Mouse (Mus musculus): ENCODE results near the gene Atp6v0a4. TPM values are rescaled to one million over a fixed set of nuclear protein-coding genes. Genes with fewer than 3 reads are reported as not detected.

Atp6v0a4 gene
- polyA plus RNA-seq, 1 experiment from 2014 or later: not detected

GRCm38 (mm10) chr6:38139086-38139485 lies 14.7 kb upstream of the Atp6v0a4 start:
- H3K4me2 ChIP-seq (ENCODE audit: low read depth, low read length): no peak overlapping the region
- H3K9me3 ChIP-seq (replicated peaks; ENCODE audit: control insufficient read depth, low read length): no peaks in the 10 kb centered on the region
- H3K4me1 ChIP-seq (ENCODE audit: control insufficient read depth, insufficient read depth, low read length): no peaks in the 10 kb centered on the region
- no peaks in the 10 kb centered on the region for H3K27me3 ChIP-seq (ENCODE audit: control insufficient read depth, insufficient read depth, low read length)
- WGBS: 94% methylated on average over 3 of the region's 3 CpGs
- H3K27ac ChIP-seq (replicated peaks; ENCODE audit: low read depth, low read length): no peak overlapping the region
- H3K9ac ChIP-seq (replicated peaks; ENCODE audit: low read length): no peak overlapping the region
- H3K4me3 ChIP-seq (ENCODE audit: low read depth, low read length): no peak overlapping the region
- H3K36me3 ChIP-seq (replicated peaks; ENCODE audit: control insufficient read depth, insufficient read depth, low read depth, low read length): peaks cover 3% of the 10 kb centered on the region; the same call in 1 of the 2 replicates
- DNase-seq (ENCODE audit: low spot score) (no peak), ATAC-seq (replicated peaks; ENCODE audit: insufficient number of reproducible peaks, low FRiP score, low TSS enrichment, low read depth) (no peak)

DNA sequence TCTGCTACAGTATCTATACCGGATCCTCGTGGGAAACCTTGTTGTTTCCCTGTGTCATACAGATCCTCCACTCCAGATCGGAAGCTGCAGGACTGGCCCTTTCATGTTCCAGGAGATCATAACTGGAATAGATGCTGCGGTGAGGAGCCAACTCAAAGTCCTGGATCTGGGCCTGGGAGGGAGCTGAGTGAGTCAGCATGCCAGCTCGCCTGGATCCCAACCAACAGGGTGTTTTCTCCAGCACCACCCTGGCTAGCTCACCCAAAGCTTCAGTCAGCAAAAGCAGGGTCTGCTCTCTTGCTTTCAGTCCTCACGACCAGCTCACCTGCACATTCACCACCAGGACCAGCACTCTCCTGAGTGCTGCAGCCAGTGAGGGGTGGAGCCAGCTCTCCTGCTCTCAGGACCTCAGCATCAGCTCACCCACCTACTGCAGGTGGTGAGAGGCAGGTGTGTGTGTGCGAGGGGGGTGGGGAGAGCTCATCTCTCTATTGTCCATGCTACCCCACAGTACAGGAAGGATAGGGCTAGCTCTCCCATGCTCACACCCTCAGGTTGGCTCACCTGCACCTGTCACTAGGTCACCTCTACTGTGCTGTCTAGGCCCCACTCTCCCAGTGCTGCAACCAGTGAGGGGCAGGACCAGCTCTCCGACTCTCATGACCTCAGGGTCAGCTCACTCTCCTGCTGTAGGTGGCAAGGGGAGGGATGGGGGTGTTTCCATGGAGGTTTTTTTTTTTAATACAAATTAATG lies 10.6 kb upstream of the Atp6v0a4 start:
- 84% methylated on average over 8 of the region's 8 CpGs for WGBS

DNA sequence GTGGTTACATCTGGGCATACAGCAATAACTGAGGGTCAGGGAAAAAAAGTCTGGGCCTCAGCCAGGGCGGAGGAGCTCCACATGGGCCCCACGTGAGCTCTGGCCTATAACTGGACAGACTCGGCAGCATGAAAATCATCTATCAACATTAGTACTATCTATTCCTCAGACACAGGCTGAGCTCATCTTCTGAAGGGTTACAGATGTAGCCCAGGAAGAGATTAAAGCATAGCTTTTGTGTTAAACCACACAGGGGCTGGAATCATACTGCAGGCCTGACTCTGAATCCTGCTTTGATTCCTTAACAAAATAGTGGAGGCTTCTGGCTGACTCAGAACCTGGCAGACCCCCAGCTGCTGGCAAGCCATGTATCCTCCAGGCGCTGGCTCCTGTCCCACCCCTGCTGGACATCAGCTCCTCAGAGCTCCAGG lies 7.4 kb upstream of the Atp6v0a4 start:
- Histone ChIP-seq H3K36me3 (replicated peaks; ENCODE audit: control insufficient read depth, insufficient read depth, low read depth, low read length) (no peaks in the 10 kb centered on the region; the same call in 1 of the 2 replicates), H3K9ac (replicated peaks; ENCODE audit: low read length) (no peak overlapping the region), H3K4me2 (ENCODE audit: low read depth, low read length) (no peak overlapping the region), H3K27me3 (ENCODE audit: control insufficient read depth, insufficient read depth, low read length) (no peaks in the 10 kb centered on the region), H3K27ac (replicated peaks; ENCODE audit: low read depth, low read length) (no peak overlapping the region), H3K9me3 (replicated peaks; ENCODE audit: control insufficient read depth, low read length) (no peaks in the 10 kb centered on the region), H3K4me3 (ENCODE audit: low read depth, low read length) (no peak overlapping the region), H3K4me1 (ENCODE audit: control insufficient read depth, insufficient read depth, low read length) (no peaks in the 10 kb centered on the region)
- WGBS: 82% methylated on average over 4 of the region's 4 CpGs
- ATAC-seq (replicated peaks; ENCODE audit: insufficient number of reproducible peaks, low FRiP score, low TSS enrichment, low read depth) (no peak), DNase-seq (ENCODE audit: low spot score) (no peak)

More for the DNA sequence above, 10.6 kb upstream of the Atp6v0a4 start:
- no peak overlapping the region for H3K27ac ChIP-seq (replicated peaks; ENCODE audit: low read depth, low read length)
- no peak for ATAC-seq (replicated peaks; ENCODE audit: insufficient number of reproducible peaks, low FRiP score, low TSS enrichment, low read depth)
- no peaks in the 10 kb centered on the region for H3K27me3 ChIP-seq (ENCODE audit: control insufficient read depth, insufficient read depth, low read length)
- no peaks in the 10 kb centered on the region; the same call in 1 of the 2 replicates for H3K36me3 ChIP-seq (replicated peaks; ENCODE audit: control insufficient read depth, insufficient read depth, low read depth, low read length)
- H3K9me3 ChIP-seq (replicated peaks; ENCODE audit: control insufficient read depth, low read length): no peaks in the 10 kb centered on the region
- H3K9ac ChIP-seq (replicated peaks; ENCODE audit: low read length): no peak overlapping the region
- H3K4me2 ChIP-seq (ENCODE audit: low read depth, low read length): no peak overlapping the region
- no peaks in the 10 kb centered on the region for H3K4me1 ChIP-seq (ENCODE audit: control insufficient read depth, insufficient read depth, low read length)
- DNase-seq (ENCODE audit: low spot score): no peak
- no peak overlapping the region for H3K4me3 ChIP-seq (ENCODE audit: low read depth, low read length)

GRCm38 (mm10) chr6:38129883-38130282 lies 5.5 kb upstream of the Atp6v0a4 start:
- Histone ChIP-seq H3K27me3 (ENCODE audit: control insufficient read depth, insufficient read depth, low read length) (no peaks in the 10 kb centered on the region), H3K9me3 (replicated peaks; ENCODE audit: control insufficient read depth, low read length) (no peaks in the 10 kb centered on the region), H3K36me3 (replicated peaks; ENCODE audit: control insufficient read depth, insufficient read depth, low read depth, low read length) (no peaks in the 10 kb centered on the region; the same call in 1 of the 2 replicates), H3K9ac (replicated peaks; ENCODE audit: low read length) (no peak overlapping the region), H3K27ac (replicated peaks; ENCODE audit: low read depth, low read length) (no peak overlapping the region), H3K4me3 (ENCODE audit: low read depth, low read length) (no peak overlapping the region), H3K4me1 (ENCODE audit: control insufficient read depth, insufficient read depth, low read length) (no peaks in the 10 kb centered on the region), H3K4me2 (ENCODE audit: low read depth, low read length) (no peak overlapping the region)
- ATAC-seq (replicated peaks; ENCODE audit: insufficient number of reproducible peaks, low FRiP score, low TSS enrichment, low read depth) (no peak), DNase-seq (ENCODE audit: low spot score) (no peak)
- WGBS: 99% methylated on average over 5 of the region's 5 CpGs

DNA sequence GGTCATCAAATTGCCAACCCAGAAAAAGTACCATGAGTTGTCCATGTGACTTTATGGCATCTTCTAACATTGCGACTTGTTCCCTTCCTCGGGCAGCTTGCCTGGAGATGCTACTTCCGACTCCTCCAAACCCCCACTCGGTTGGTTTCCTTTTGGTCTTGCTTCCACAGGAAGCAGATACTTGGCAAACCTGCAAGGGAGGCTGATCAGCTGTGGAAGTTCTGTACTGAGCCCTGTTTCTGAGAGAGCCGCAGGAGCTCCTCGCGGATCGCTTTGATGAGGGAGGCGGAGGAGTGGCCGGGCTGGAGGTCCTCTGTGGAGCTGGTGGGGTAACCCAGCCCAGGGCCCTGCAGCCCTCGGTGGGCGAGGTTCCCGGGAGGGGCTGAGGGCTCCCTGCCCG lies 3.7 kb upstream of the Atp6v0a4 start:
- H3K27ac ChIP-seq (replicated peaks; ENCODE audit: low read depth, low read length): no peak overlapping the region
- H3K9ac ChIP-seq (replicated peaks; ENCODE audit: low read length): no peak overlapping the region
- H3K36me3 ChIP-seq (replicated peaks; ENCODE audit: control insufficient read depth, insufficient read depth, low read depth, low read length): no peaks in the 10 kb centered on the region; the same call in 1 of the 2 replicates
- no peaks in the 10 kb centered on the region for H3K4me1 ChIP-seq (ENCODE audit: control insufficient read depth, insufficient read depth, low read length)
- WGBS: 92% methylated on average over 14 of the region's 14 CpGs
- ATAC-seq (replicated peaks; ENCODE audit: insufficient number of reproducible peaks, low FRiP score, low TSS enrichment, low read depth): no peak
- H3K27me3 ChIP-seq (ENCODE audit: control insufficient read depth, insufficient read depth, low read length): no peaks in the 10 kb centered on the region
- no peak overlapping the region for H3K4me2 ChIP-seq (ENCODE audit: low read depth, low read length)
- no peak for DNase-seq (ENCODE audit: low spot score)
- no peaks in the 10 kb centered on the region for H3K9me3 ChIP-seq (replicated peaks; ENCODE audit: control insufficient read depth, low read length)
- H3K4me3 ChIP-seq (ENCODE audit: low read depth, low read length): no peak overlapping the region

DNA sequence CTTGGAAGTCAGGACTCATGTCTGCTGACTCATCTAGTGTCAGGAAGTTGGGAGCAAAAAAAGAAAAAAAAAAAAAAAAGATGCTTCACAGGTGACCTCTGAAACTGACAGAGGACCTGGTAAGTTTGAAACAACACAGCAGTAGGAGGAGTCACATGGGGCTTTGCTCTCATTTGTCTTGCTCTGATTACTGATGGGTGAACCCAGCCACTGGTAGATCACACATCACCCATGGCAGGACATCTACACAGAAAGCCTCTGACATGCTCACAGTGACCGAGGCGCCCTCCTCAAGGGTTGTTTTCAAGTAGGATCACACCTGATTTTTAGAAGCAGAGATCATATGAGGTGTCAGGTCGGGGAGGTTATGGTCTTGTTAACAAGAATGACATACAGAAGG lies 1.1 kb upstream of the Atp6v0a4 start:
- Histone ChIP-seq H3K4me3 (ENCODE audit: low read depth, low read length) (no peak overlapping the region), H3K9me3 (replicated peaks; ENCODE audit: control insufficient read depth, low read length) (no peaks in the 10 kb centered on the region), H3K27me3 (ENCODE audit: control insufficient read depth, insufficient read depth, low read length) (no peaks in the 10 kb centered on the region), H3K9ac (replicated peaks; ENCODE audit: low read length) (no peak overlapping the region), H3K4me2 (ENCODE audit: low read depth, low read length) (no peak overlapping the region), H3K27ac (replicated peaks; ENCODE audit: low read depth, low read length) (no peak overlapping the region), H3K4me1 (ENCODE audit: control insufficient read depth, insufficient read depth, low read length) (no peaks in the 10 kb centered on the region), H3K36me3 (replicated peaks; ENCODE audit: control insufficient read depth, insufficient read depth, low read depth, low read length) (no peaks in the 10 kb centered on the region; the same call in 1 of the 2 replicates)
- no peak for ATAC-seq (replicated peaks; ENCODE audit: insufficient number of reproducible peaks, low FRiP score, low TSS enrichment, low read depth)
- WGBS: 95% methylated on average over 3 of the region's 3 CpGs
- DNase-seq (ENCODE audit: low spot score): no peak

DNA sequence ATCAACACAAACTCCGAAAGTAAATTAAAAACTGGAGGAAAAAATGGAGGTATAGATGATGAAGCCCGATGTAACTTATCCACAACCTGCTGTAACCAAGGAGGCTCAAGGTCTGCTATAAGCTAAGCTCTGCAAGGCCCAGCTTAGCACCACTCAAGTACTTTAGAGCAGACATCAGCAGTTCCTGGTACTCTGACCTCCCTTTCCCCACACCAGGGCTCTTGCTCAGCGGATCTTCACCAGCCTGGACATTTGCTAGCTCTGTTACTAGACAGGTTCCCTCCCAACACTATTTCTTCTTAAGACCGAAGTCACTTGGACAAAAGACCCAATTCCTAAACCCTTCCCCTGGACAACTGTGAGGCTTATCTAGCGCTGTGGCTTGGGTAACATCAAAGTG lies 496 bp upstream of the Atp6v0a4 start:
- WGBS: 93% methylated on average over 5 of the region's 5 CpGs
- DNase-seq (ENCODE audit: low spot score) (no peak), ATAC-seq (replicated peaks; ENCODE audit: insufficient number of reproducible peaks, low FRiP score, low TSS enrichment, low read depth) (no peak)
- Histone ChIP-seq H3K9ac (replicated peaks; ENCODE audit: low read length) (no peak overlapping the region), H3K36me3 (replicated peaks; ENCODE audit: control insufficient read depth, insufficient read depth, low read depth, low read length) (no peaks in the 10 kb centered on the region; the same call in 1 of the 2 replicates), H3K9me3 (replicated peaks; ENCODE audit: control insufficient read depth, low read length) (no peaks in the 10 kb centered on the region), H3K4me1 (ENCODE audit: control insufficient read depth, insufficient read depth, low read length) (no peaks in the 10 kb centered on the region), H3K4me3 (ENCODE audit: low read depth, low read length) (no peak overlapping the region), H3K27ac (replicated peaks; ENCODE audit: low read depth, low read length) (no peak overlapping the region), H3K4me2 (ENCODE audit: low read depth, low read length) (no peak overlapping the region), H3K27me3 (ENCODE audit: control insufficient read depth, insufficient read depth, low read length) (no peaks in the 10 kb centered on the region)

DNA sequence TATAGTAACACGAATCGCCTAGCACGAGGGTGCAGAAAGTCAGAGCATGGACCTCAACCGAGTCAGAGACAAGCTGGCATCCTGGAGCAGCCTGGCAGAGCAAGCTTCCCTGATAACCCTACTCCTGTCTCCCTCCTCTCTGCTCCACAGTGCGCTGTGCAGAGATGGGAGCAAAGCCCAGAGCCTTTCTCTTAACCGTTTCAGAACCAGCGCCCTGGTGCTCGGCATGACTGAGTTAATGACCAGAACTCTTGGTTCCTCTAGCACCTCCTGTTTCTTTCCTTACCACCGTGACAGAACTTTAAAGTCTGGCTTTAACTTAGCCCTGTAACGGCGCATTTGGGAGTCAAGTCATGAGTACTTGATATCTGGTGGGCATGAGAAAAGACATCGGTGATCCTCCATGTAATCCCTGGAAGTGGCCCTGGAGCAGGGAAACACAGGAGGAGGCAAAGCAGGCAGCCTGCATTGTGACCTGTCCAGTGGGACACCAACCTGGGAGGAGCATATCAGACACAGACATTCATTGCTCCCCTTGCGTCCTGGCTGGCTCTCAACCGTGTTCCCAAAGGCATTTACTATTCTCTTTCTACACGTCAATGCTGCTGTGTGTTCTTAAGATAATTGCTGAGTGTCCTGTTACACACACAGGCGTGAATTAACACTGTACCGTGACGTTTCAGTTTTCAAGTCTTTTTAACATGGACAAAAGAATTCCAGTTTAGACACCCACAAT lies 747 bp downstream of the Atp6v0a4 start:
- no peak overlapping the region for H3K9ac ChIP-seq (replicated peaks; ENCODE audit: low read length)
- no peak overlapping the region for H3K27ac ChIP-seq (replicated peaks; ENCODE audit: low read depth, low read length)
- no peaks in the 10 kb centered on the region for H3K4me1 ChIP-seq (ENCODE audit: control insufficient read depth, insufficient read depth, low read length)
- no peak for DNase-seq (ENCODE audit: low spot score)
- H3K9me3 ChIP-seq (replicated peaks; ENCODE audit: control insufficient read depth, low read length): no peaks in the 10 kb centered on the region
- H3K4me2 ChIP-seq (ENCODE audit: low read depth, low read length): no peak overlapping the region
- WGBS: 78% methylated on average over 18 of the region's 18 CpGs
- H3K4me3 ChIP-seq (ENCODE audit: low read depth, low read length): no peak overlapping the region
- no peaks in the 10 kb centered on the region; the same call in 1 of the 2 replicates for H3K36me3 ChIP-seq (replicated peaks; ENCODE audit: control insufficient read depth, insufficient read depth, low read depth, low read length)
- H3K27me3 ChIP-seq (ENCODE audit: control insufficient read depth, insufficient read depth, low read length): no peaks in the 10 kb centered on the region
- no peak for ATAC-seq (replicated peaks; ENCODE audit: insufficient number of reproducible peaks, low FRiP score, low TSS enrichment, low read depth)

Measured in embryonic facial prominence, embryonic 11.5 days (tissue).